Mouse (Mus musculus) urinary bladder, postnatal 14 days (tissue): ENCODE results near the gene Chsy1.
A peak's percentile ranks its signal among the peaks of the same experiment; 100 is the strongest.
"Not testable (repeated sequence)": the region's sequence is repeated elsewhere in the genome, so short reads cannot be mapped to it uniquely, and the experiment has no call there.

Source experiments
- DNase-seq: peaks from one replicate; pipeline ENCODE4 v3.0.0; 2021; ENCODE audit warnings: low spot score

Chsy1 gene

DNA sequence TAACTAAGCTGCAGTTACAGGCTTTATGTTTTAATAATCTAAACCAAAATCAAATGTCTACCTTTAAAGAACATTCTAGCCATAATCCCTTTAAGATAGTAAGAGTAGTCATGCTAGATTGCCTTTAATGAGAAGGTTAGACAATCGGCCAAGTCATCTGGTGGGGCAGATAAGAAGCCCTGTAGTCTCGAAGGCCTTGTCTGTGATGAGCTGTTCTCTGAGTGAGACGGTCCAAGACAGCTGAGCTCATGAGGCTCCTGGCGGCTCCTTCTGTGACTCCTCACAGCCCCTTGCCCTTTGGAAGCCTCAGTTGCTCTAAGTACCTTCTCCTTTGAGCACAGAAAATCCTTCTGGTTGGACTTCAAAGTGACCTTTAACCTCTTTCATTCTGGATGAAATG is 67.6 kb downstream of the Chsy1 start:
- DNase-seq, result no peak

DNA sequence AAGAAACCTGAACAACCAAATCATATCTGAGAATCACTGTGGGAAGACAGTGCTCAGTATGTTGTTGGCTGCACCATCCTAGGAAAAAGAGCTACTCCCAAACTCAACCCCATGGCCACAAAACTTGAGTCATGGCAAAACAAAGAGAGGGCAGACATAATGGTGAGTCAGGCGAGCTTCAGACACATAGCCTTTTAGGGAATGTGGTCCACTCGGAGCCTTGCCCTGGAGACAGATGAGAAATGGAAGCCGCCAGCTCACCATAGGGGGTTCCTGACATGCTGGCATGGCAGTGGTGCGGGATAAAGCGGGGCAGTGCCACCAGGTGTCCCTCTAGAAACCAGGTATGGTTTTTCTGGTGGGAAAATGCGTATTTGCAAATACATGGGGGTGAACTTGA is 68.8 kb downstream of the Chsy1 start:
- no peak for DNase-seq

DNA sequence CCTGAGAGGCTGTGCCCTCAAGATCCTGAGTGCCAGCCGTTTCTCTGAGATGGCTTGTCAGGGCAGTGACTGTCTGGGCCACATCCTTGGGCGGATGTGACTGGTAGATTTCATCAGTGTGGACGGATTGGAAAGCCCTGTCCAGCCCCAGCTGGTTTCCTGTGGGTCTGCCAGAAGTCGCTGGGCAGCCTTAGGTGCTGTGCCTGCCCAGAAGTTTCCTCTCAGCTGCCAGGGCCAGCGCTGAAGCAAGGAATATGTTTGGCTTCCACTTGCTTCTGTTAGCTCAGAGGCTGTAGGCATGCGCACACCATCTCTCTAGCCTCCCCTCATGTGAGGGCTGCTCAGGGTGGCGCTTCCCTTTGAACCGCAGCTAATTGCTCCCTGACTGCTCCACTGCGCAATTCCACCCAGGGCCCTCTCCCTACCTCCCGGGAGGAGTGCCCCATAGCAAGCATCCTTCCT is 69.8 kb downstream of the Chsy1 start:
- DNase-seq, result no peak

DNA sequence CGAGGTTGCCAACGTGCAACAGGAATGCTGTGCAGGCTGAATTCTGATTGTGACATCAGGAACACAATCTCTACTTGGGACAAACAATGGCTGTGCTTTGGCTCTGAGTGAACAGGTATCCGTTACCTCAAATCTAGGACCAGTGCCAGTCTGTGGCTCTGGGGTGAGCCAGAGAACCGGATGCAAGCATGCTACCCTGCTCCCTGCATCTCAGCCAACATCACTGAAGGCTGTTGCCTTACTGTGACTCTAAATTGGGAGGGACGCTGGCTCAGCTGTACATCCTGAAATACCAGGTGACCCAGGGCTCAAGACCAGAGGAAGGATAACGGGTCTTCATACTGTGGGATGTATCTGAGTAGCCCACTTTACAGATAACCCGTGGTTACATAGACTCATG is 70.4 kb downstream of the Chsy1 start:
- no peak for DNase-seq

DNA sequence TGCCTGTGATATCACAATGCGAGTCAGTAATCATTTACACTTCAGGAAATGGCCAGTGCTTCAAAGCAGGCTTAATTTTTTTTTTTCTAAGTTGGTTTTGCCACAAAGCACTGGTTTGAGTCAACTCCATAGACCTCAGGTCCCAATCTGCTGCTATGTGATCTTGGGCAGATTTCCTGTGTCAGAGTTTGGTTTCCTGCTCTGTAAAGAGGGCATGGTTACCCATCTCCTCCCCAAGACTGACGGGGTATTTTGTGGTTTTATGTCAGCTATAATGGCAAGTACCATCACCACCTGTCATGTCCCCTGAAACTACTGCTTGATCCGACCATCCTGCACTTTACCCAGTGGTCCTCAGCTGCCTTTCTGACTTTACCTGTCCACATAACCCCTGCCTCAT is 70.9 kb downstream of the Chsy1 start:
- no peak for DNase-seq

DNA sequence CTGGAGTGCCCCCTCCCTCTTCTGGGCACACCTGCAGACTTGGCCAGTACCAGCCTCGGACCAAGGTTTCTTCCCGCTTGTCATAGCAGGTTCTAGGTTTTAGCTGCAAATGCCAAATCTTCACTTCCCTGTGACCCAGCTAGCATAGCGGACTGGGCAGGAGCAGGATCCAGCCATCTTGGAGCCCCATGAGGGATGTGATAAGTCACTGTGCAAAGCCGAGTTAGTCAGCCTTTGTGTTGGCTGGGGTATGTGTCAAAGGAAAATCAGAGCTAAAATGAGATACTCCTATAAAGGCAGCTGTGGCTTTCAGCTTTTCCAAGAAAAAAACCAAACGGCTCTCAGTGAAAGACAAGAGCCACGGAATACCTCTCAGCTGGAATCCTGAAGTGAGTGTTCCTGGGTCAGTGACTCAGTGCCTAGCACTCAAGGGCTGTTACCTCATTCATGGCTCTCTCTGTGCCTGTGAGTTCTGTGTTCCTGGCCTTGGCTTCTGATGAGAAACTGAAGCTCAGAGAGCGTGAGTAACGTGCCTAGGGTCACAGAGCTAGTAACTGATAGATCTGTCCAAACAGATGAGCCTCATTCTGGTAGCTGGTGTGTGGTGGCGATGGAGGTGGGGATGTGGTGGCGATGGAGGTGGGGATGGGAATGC is 71.5 kb downstream of the Chsy1 start:
- DNase-seq, result no peak

DNA sequence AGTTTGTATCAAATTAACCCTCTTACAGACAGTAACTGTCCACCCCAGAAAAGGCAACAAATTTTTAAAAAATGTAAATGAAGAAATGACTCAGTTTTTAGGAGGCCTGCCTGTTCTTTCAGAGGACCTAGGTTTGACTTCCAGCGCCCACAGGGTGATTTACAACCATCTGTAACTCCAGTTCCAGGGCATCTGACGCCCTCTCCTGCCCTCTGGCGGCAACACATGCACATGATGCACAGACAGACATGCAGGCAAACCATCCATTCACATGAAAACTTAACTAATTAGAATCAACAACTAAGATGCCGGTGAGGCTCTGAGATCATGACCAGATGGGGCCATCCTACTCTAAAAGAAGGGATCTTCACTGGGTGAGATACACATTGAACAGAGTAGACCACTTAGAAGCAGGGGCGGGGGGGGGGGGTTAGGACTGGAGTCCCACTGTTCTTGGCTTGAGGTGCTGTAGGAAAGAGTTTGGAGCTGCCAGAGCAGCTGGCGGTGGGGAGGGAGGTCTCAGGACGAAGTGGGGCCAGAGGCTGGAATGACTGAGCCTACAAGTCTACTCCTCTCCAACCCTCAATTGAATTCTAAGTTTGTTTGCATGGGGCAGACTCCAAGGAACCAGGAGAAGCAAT is 72.9 kb downstream of the Chsy1 start:
- no peak for DNase-seq

DNA sequence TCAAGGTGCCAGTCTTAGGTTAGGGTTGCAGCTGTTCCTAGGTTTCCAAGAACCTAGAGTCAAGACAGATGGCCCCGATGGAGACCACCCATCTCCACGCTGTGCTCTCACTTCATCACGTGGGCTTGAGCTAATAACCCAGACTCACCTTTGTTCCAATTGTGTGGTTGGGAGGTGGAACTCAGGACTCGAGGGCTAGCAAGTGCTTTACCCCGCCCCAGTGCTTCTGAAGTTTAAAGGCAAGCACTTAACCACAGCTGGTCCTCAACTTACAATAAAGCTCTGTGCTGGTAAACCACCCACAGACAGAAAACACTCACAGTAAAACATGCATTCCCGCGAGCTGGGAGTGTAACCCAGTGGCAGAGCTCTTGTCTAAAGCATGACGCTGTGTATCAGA is 74.1 kb downstream of the Chsy1 start:
- no peak for DNase-seq

DNA sequence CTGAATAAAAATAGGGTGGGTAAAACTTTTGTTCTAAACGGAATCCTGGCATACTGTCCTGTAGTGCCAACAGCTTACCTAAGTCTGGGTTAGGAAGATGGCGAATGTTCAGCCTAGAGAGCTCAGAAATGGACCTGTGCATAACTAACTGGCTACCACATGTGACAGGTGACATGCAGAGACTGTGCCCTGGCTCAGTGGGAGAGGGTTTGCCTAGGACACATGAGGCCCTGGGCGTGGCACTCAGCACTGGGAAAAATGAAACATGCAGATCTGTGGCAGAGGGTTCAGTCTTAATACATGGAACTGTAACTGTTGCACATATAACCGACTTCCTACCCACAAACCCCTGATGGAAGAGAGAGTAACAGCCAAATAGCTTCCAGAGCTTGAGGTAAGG is 74.7 kb downstream of the Chsy1 start:
- no peak for DNase-seq

DNA sequence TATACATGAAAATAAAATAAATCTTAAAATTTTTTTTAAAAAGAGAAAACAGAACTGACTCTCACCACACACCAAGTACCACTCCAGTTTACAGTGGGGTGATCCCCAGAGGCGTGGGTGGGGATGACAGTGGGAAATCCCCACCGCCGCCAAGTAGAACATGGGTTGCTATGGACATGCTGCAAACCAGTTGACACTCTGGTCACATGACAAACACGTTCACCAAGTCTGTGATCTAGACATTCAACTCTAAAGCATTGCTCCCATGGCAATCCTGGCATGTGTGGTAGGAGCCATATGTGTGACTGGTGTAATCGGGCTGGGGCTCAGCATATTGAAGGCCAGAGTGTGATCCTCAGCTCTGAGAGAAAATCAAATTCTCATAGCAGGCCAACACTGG is 76.1 kb downstream of the Chsy1 start:
- DNase-seq, result no peak

DNA sequence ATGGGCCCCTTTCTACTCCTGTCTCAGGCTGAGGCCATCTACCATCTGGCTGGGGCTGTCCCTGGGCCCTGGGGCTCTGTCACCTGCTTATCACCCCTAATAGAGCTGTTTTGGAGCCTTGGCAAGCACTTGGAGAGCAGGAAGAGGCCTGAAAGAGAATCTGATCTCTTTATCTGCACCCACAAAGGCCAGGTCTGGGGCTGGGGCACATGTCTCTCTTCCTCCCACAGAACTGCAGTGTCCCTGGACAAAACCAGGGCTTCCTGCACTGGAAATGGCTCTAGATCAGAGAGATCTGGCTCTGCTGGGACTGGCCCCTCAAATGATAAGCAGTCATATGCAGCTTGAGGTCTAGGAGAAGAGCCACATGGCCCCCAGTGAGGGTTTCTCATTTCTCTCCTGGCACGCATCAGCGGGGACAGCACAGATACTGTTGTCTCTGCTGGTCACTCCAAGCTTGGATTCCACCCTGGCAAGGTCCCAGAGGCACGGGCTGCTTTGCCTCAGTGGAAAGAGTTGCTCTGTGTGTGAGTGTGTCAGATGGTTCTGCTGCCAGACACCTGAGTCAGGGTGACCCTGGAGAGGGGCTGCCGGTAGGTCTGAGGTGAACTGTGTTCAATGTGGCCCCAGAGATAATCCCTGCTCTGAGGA is 78.4 kb downstream of the Chsy1 start:
- no peak for DNase-seq

DNA sequence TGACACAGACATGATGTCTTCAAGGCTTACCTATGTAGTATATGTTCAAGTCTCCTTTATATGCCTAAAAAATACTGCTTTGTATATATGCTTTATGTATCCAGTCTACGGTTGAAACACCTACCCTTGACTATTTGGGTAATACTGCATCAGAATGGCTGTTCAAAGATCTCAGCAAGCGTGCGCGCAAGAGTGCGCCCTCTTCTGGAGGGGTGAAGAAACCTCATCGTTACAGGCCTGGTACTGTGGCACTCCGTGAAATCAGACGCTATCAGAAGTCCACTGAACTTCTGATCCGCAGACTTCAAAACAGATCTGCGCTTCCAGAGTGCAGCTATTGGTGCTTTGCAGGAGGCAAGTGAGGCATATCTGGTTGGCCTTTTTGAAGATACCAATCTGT is 81.1 kb downstream of the Chsy1 start:
- DNase-seq, result not testable (repeated sequence)

DNA sequence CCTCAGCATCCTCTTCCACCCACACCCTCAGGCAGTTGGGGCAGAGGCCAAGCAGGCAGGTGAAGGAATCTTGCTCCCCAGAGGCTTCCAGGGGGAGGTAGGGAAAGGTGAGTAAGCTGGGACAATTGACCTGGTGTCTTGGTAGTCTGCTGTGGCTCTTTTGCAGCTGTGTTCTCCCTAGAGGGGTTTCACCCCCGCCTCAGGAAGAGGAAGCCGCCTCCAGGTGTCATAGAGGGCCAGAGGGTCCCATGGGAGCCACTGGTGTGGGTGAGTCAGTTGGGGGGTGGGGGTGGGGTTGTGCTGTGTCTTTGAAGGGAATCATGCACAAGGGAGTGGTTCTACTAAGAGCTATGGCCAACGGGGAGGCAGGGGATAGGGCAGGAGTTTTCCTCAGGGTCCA is 85.2 kb downstream of the Chsy1 start:
- no peak for DNase-seq

DNA sequence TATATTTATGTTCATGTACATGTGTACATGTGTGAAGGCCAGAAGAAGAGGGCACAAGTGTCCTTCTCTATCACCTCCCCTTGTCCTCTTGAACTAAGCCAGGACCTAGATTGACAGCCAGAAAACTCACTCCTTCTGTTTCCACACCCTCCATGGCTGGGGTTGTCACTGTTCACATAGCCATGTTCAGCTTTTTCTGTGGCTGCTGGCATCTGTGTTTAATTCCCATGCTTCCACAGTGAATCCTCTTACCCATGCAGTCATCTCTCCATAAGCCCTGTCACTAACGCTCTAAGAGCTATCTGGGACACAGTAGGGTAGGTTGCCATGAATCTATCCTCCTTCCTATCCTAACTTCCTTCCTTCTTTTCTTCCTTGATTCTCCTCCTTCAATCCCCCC is 86.6 kb downstream of the Chsy1 start:
- DNase-seq, result no peak

DNA sequence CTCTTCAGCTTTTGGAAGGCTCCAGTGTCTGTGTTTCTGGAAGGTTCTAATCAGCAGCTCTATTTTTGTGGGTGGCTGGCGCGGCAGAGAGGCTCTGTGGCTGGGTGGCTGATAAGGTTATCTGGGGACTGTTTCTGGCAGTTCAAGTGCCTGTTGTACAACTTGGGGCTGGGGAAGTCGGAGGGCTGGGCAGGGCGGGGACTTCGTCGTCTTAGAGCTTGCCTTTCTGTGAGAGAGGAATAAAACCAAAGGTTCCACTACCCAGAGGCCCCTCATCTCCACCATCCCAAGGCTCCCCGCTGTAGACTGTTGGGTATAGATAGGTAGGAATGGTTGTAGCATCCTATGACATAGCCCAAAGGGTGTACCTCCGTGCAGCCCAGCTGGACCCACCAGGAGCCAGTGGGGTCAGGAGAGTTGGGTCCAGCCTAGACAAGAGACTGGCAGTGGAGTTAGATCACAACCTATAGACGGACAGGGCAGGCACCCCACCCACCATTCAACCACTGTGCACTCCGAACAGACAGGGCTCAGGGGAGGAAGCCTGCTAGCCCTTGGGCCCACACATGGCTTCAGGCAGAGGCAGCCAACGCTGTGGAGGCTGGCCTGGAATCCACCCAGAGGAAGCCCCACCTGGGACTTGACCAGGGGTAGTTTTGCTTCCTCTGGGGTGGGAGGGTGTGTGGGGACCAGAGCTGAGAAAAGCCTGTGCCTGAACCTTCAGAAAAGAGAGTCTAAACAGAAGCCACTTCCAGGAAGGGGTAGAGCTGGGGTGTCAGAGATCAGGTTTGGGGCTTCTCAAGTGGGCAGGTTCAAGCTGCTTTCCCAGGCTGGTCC is 87.5 kb downstream of the Chsy1 start:
- DNase-seq, result no peak

DNA sequence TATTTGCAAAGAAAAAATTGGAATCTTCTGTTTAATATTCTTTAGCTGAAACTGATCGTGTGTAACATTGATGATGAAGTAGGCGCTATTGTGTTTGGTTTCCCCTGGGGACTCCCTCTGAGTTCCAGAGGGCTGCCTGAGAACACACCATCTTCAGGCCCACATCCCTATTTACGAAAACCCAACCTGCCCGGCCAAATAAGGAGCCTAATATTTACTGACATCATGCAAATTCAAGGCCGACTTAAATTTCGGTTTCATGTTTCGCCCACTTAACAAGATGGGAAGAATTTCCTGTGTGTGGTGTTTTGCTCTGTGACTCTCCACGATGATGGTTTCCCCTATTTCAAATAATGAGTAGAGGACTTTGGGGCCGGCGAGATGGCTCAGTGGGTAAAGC is 89.1 kb downstream of the Chsy1 start:
- no peak for DNase-seq

DNA sequence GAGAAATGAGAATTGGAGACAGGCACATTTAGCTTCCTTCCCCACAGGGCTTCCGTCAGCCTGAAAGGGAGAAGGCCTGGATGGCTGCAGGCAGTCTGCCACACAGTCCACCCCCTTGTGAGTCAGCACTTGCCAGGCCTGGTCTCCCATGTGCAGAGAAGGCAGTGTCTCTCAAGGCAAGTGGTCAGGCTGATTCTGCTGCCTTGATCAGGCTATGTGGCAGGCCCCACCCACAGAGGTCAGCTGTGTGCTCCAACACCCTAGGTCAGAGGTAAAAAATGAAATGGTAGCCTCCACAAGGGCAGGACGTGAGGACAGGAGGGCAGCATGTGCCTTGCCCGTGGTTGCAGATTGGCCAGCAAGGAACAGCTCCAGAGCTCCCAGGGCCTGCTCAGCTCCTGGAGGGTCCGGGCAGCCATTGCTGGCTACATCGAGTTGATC is 90.1 kb downstream of the Chsy1 start:
- peak; percentile 41 for DNase-seq

DNA sequence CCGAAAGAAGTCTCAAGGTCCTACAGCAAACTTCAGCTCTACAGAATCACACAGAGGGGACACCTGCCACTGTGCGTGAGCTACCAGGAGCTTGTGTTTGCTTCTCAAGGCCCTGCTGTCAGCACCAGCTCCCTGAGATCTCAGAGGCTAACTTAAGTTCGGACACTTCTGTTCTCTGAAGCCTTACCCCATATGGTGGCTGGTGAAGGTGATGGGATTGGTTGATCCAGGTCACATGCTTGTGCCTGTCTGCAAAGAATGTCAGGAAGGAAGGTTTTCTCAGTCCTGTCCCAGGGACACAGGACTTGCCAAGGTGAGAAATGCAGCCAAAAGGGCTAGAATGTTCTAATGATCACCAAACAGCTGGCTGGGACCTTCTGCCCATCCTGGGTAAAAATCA is 91.1 kb downstream of the Chsy1 start:
- DNase-seq, result no peak

DNA sequence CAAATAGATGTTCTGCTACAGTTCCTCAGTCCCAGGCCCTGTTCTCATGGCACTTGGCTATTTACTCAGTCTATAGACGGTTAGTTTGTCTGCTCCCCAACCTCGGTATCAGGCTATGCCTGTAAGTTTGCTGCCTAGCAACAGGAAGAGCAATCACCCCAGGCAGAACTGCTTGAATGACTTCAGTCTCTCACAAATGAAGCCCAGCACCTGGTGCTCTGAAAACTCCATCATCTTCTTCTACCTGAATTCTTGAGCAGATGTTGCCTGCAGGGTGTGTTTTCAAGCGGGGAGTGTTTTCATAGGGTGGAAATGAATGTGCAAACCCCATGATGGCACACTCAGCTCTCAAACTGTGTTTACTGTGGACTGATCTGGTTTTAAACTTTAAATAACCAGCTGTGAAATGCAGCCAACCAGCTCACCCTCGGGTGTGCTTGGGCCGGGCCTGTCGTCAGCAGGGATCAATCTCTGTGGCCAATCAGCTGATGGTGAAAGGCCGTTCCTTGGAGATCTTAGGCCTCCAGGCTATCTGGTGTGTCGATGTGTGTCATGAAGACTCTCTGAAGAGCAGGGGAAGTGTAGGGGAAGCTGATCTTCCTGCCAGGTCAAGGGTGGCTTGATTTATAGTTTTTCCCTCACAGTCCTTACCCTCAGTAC is 91.6 kb downstream of the Chsy1 start:
- DNase-seq, result no peak

DNA sequence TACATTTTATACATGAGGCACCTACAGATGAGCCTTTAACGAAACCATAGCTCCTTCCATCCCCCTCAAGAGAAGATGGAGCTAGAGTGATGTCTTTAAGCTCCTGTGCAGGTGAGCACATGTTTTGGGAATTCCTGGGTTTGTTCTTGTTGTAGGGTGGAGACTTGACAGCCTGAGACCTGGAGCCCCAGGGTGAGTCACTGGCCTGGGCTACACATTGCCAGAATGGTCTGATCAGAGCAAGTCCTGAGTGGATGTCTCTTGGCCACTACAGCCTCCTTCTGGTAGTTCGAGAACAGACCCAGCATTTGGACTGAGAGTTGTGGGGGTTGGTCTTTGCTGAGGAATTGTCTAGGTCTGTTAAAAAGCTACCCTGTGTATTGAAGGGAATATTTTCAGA is 92.3 kb downstream of the Chsy1 start:
- DNase-seq, result no peak

DNA sequence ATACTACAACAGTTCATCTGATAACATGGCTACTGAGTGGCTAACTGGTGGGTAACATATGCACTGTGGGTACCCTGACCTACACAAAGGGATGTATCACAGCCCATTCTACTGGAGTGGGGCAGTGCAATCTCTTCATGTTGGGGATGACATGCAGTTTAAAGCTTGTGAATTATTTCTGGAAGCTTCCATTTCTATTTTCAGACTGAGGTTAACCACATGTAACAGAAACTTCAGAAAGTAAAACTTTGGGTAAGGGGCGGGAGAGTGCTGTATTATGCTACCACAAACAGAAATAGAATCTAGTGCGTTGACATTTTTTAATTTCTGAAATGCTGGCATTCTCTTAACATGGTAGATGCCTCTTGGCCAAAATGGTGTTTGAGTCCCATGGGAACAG is 100.6 kb downstream of the Chsy1 start:
- no peak for DNase-seq

DNA sequence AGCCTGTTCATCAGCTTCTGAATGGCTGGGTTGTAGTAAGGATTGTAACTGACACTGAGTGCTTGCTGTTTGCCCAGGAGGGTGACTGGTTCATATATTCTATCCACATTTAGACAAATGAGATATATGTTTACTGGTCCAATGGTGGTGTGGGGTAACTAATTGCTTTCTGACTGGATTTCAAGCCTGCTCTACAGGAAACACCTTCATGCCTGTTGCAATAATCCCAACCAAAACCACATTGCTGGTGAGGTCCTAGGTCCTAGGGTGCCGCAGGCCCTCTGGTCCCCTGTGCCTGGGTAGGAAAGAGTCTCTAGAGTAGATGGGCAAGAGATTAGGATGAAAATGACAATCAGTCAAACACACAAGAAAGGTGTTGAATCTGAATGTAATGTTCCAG is 103.6 kb downstream of the Chsy1 start:
- no peak for DNase-seq
